Mouse (Mus musculus) limb, embryonic 14.5 days (tissue): ENCODE data around the gene Fndc4. TPM values are rescaled to one million over a fixed set of nuclear protein-coding genes. Genes with fewer than 3 reads are reported as not detected.

ENCODE experiments used
- ATAC-seq: fragments of 200-750 bp; cut with Nextera tagmentation; 2 replicates; pipeline ENCODE4 v1.8.0; 2017; ENCODE audit warnings: low read depth, moderate number of reproducible peaks, moderate TSS enrichment; ENCODE audit not compliant: low FRiP score
- DNase-seq: peaks from one replicate; pipeline ENCODE4 v3.0.0-alpha.2; 2015; ENCODE audit warnings: low spot score
- H3K27ac ChIP-seq: fragments of 300-500 bp; sonication (generic); replicated peaks from 2 replicates; pipeline ENCODE4 v1.5.1; 2014; ENCODE audit warnings: low read depth, mild to moderate bottlenecking, low read length, moderate library complexity, mixed read lengths
- H3K27me3 ChIP-seq: fragments of 300-500 bp; sonication (generic); 2 replicates; pipeline ENCODE4 v1.6.1; 2014; ENCODE audit warnings: low read length, mixed read lengths; ENCODE audit not compliant: control insufficient read depth, insufficient read depth
- H3K36me3 ChIP-seq: fragments of 300-500 bp; sonication (generic); 2 replicates; pipeline ENCODE4 v1.6.1; 2014; ENCODE audit warnings: mild to moderate bottlenecking, low read length, moderate library complexity, mixed read lengths; ENCODE audit not compliant: control insufficient read depth, insufficient read depth
- H3K4me1 ChIP-seq: fragments of 300-500 bp; sonication (generic); 2 replicates; pipeline ENCODE4 v1.6.1; 2014; ENCODE audit warnings: antibody characterized with exemption, low read length, mixed read lengths; ENCODE audit not compliant: control insufficient read depth, insufficient read depth
- H3K4me2 ChIP-seq: fragments of 300-500 bp; sonication (generic); replicated peaks from 2 replicates; pipeline ENCODE4 v1.6.1; 2014; ENCODE audit warnings: low read depth, mild to moderate bottlenecking, low read length, moderate library complexity; ENCODE audit not compliant: severe bottlenecking
- H3K4me3 ChIP-seq: fragments of 300-500 bp; sonication (generic); replicated peaks from 2 replicates; pipeline ENCODE4 v1.5.1; 2014; ENCODE audit warnings: low read length
- H3K9ac ChIP-seq: fragments of 300-500 bp; sonication (generic); 2 replicates; pipeline ENCODE4 v1.6.1; 2014; ENCODE audit warnings: mild to moderate bottlenecking, low read depth, low read length, moderate library complexity; ENCODE audit not compliant: severe bottlenecking
- H3K9me3 ChIP-seq: fragments of 300-500 bp; sonication (generic); 2 replicates; pipeline ENCODE4 v1.6.1; 2016; ENCODE audit warnings: low read length; ENCODE audit not compliant: control insufficient read depth
- POLR2A ChIP-seq: fragments of 200-500 bp; IDR thresholded peaks from 2 replicates; pipeline ENCODE4 v1.8.0; 2012; ENCODE audit warnings: inconsistent platforms, mild to moderate bottlenecking, moderate library complexity, borderline replicate concordance; ENCODE audit not compliant: insufficient read depth, insufficient read length; ENCODE audit errors: extremely low read depth
- WGBS: fragments of 180-500 bp; shearing (Covaris S2); extraction: QIAGEN DNeasy Blood & Tissue Kit; methylation state at CpG from one replicate; pipeline ENCODE4 v1.1.7; 2014; 5-methylcytosine and 5-hydroxymethylcytosine counted together
- polyA plus RNA-seq, 2 experiments: library from polyadenylated mRNA; depleted of rRNA in 1 of 2; stranded (reverse) in 1 of 2; unstranded in 1 of 2; fragments of >200 nt; fragmentation: Nextera tagmentation in 1 of 2; extraction: Ambion mirVana in 1 of 2; gene quantifications; 2 replicates each; pipeline versions ENCODE4 v1.2.1 to v1.2.3; 2012 to 2014

The Fndc4 gene
- polyA plus RNA-seq, 2 experiments, result 93.9 to 174 TPM

DNA sequence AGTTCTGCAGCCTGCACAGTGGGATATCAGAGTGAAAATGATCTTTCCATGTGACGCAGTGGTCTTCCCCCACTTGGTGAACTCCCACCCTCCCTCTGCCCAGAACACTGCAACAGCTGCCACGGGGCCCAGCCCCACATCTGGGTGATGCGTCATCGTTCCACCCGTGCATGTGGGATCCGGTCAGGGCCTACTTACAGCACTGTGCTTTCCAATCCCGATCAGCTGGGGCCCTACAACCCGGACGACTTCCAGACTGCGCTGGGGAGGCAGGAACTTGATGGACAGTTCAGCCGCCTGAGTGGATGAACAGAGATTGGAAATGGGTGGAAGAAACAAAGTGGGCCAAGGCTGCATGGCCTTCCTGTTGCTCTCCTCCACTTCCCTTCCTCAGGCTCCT is 38.3 kb downstream of the Fndc4 start:
- WGBS, result 79% methylated on average over 11 of the region's 11 CpGs
- H3K4me3 ChIP-seq, result no peak overlapping the region
- no peaks in the 10 kb centered on the region for H3K9me3 ChIP-seq
- H3K9ac ChIP-seq, result no peak overlapping the region
- TF ChIP-seq POLR2A, result no peak
- H3K27ac ChIP-seq, result no peak overlapping the region
- DNase-seq, result no peak
- H3K4me2 ChIP-seq, result no peak overlapping the region
- H3K27me3 ChIP-seq, result no peaks in the 10 kb centered on the region
- H3K4me1 ChIP-seq, result peaks cover 3% of the 10 kb centered on the region; the same call in 1 of the 2 replicates
- ATAC-seq, result peak; percentile 34; the same call in 1 of the 2 replicates
- peaks cover 87% of the 10 kb centered on the region for H3K36me3 ChIP-seq

- H3K9me3 ChIP-seq, result no peaks in the 10 kb centered on the region
- ATAC-seq, result no peak
- peaks cover 19% of the 10 kb centered on the region for H3K4me1 ChIP-seq
- no peak overlapping the region for H3K27ac ChIP-seq
- TF ChIP-seq POLR2A, result no peak
- H3K4me2 ChIP-seq, result no peak overlapping the region
- no peak for DNase-seq
- H3K4me3 ChIP-seq, result no peak overlapping the region
- 89% methylated on average over 2 of the region's 2 CpGs for WGBS
- peaks cover 81% of the 10 kb centered on the region for H3K36me3 ChIP-seq
- H3K9ac ChIP-seq, result no peak overlapping the region
- H3K27me3 ChIP-seq, result no peaks in the 10 kb centered on the region
These were observed 39.9 kb downstream of the Fndc4 start for GRCm38 (mm10) chr5:31255971-31256370.

DNA sequence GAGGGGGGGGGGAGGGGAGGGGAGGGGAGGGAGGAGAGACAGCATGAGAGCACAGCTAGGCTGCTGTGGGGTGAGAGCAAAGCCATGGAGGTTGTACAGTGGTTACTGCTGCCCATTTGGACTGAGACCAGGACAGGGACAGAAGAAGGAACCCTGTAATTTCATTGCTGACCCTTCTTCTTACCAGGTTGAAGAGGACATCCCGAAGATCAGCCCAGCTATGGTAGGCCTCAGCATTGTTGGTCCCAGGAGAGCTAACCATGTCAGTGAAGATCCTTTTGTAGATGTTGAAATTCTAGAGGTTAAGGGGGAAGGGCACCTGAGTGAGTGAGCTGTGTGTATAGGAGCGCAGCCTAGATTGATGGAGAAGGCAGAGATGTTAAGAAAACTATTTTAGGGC is 40.5 kb downstream of the Fndc4 start:
- Histone ChIP-seq H3K27me3 (no peaks in the 10 kb centered on the region), H3K36me3 (peaks cover 81% of the 10 kb centered on the region), H3K4me2 (no peak overlapping the region), H3K27ac (no peak overlapping the region), H3K9me3 (no peaks in the 10 kb centered on the region), H3K9ac (no peak overlapping the region), H3K4me3 (no peak overlapping the region), H3K4me1 (peaks cover 23% of the 10 kb centered on the region)
- TF ChIP-seq POLR2A, result no peak
- WGBS, result 91% methylated on average over 2 of the region's 2 CpGs
- DNase-seq (no peak), ATAC-seq (no peak)

DNA sequence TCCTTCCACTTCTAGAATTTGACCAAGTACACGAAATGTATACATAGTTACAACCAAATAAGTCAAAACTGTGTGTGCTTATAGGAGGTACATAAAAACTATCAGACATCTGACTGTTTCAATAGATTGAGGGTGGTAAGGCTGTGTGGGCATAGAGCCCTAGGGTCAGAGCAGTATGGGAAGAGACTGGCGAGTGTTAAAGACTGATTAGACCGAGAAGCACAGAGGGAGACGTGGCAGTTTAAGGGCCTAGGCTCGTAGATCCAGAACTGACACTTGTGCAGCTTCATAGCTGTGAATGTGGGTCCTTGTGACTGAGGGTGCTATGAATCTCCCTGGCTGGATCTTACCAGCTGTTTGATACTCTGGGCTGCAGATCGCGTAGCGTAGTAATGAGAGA is 41.0 kb downstream of the Fndc4 start:
- 88% methylated on average over 8 of the region's 8 CpGs for WGBS
- DNase-seq (no peak), ATAC-seq (no peak)
- no peak overlapping the region for H3K9ac ChIP-seq
- peaks cover 23% of the 10 kb centered on the region for H3K4me1 ChIP-seq
- no peaks in the 10 kb centered on the region for H3K27me3 ChIP-seq
- H3K27ac ChIP-seq, result no peak overlapping the region
- no peak for TF ChIP-seq POLR2A
- no peak overlapping the region for H3K4me3 ChIP-seq
- no peaks in the 10 kb centered on the region for H3K9me3 ChIP-seq
- peaks cover 81% of the 10 kb centered on the region for H3K36me3 ChIP-seq
- no peak overlapping the region for H3K4me2 ChIP-seq

- no peak overlapping the region for H3K4me3 ChIP-seq
- no peaks in the 10 kb centered on the region for H3K9me3 ChIP-seq
- no peak overlapping the region for H3K4me2 ChIP-seq
- no peak for TF ChIP-seq POLR2A
- 77% methylated on average over 7 of the region's 7 CpGs for WGBS
- H3K4me1 ChIP-seq, result peaks cover 23% of the 10 kb centered on the region
- no peak overlapping the region for H3K27ac ChIP-seq
- no peak for ATAC-seq
- H3K27me3 ChIP-seq, result no peaks in the 10 kb centered on the region
- no peak overlapping the region for H3K9ac ChIP-seq
- no peak for DNase-seq
- peaks cover 81% of the 10 kb centered on the region for H3K36me3 ChIP-seq
These were observed 41.4 kb downstream of the Fndc4 start for GRCm38 (mm10) chr5:31254452-31254851.

DNA sequence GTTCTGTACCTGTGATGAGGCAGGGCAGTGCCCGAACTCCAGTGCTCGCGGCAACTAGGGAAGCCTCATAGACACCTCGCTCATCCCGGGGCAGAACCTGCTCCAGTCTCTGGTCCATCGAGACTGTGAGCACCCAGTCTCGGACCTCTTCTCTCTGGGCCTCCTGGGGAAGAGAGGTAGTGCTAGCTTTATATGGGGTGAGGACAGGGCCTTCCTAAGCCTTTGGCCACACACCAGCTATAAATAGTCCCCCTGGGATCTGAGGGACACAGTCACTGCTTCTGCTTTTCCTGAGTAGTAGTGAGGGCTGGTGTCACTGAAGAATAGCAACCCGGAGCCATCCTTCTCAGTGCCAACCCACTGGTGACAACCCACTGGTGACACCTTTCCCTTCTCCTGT is 42.1 kb downstream of the Fndc4 start:
- Histone ChIP-seq H3K9me3 (no peaks in the 10 kb centered on the region), H3K9ac (no peak overlapping the region), H3K4me3 (no peak overlapping the region), H3K27ac (peak overlapping the region; percentile 61; the same call in 1 of the 2 replicates), H3K4me1 (peaks cover 23% of the 10 kb centered on the region), H3K36me3 (peaks cover 81% of the 10 kb centered on the region), H3K27me3 (no peaks in the 10 kb centered on the region), H3K4me2 (no peak overlapping the region)
- DNase-seq (no peak), ATAC-seq (no peak)
- TF ChIP-seq POLR2A, result no peak
- 95% methylated on average over 8 of the region's 8 CpGs for WGBS
